Mouse (Mus musculus): ENCODE measurements around the gene Col6a4.
A peak's percentile ranks its signal among the peaks of the same experiment; 100 is the strongest.

Gene Col6a4

GRCm38 (mm10) chr9:106096683-106097082 is at the start of gene Col6a4:
Gene Col6a4 (minus strand): TSS chr9:106096783.
- no peak for DNase-seq (ENCODE audit: low spot score in 2 of 2)

DNA sequence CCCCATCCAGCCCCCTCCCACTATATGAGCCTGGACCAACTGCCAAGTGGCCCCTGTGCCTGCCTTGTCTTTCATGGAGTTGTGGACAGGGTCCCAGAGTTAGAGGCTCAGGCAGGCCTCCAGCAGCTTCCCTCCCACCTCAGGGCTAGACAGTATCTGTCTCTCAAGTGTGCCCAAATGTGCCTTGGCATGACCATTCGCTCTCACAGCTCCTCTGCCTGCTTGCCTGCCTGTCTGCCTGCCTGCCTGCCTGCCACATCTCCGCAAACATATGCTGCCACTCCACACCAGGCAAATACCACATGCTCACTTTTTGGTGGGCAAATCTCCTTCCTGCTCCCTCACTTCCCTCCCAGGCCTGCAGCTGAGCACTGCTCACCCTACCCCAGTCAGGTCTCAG is 49.0 kb upstream of the Col6a4 start:
- no peak for DNase-seq (ENCODE audit: low spot score in 2 of 2)

DNA sequence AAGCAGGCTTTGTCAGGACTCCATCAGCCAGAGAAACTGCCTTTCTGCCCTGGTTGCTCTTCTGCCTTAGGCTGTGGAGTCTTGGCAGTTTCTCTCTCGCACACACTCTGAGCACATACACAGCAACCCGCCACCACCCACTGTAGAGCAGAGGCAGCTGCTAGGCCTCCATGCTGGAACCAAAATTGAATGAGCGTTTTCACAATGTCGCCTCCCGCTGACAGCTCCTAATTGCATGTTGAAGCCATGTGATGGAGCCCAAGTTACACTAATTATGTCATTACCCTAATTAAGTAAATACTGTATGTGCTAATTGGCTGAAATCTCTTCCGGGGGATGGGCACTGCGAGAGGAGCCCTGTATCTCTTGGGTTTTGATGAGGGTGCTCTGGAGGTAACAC is 47.6 kb upstream of the Col6a4 start:
- DNase-seq (ENCODE audit: low spot score in 2 of 2) = no peak

DNA sequence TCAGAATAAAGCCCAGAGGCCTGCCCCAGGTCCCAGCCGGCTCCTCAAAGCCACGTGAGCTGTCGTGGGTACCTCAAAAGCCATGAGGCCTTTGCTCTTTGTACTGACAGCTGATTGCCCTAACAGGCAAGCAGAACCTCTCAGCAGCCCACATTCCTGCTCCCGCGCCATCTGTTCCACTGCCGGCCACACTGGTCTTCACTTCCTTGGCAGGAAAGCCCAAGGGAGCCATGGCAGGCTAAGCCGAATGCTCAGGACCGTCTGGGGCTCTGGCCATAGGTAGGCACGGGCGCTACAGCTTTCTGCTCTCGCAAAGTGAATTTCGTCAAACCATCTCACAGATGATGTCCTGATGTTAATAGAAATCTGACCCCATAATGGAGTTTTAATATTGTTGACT is 45.4 kb upstream of the Col6a4 start:
- DNase-seq (ENCODE audit: low spot score in 2 of 2) = no peak

GRCm38 (mm10) chr9:106139763-106140162 is 43.2 kb upstream of the Col6a4 start:
- no peak for DNase-seq (ENCODE audit: low spot score in 2 of 2)

DNA sequence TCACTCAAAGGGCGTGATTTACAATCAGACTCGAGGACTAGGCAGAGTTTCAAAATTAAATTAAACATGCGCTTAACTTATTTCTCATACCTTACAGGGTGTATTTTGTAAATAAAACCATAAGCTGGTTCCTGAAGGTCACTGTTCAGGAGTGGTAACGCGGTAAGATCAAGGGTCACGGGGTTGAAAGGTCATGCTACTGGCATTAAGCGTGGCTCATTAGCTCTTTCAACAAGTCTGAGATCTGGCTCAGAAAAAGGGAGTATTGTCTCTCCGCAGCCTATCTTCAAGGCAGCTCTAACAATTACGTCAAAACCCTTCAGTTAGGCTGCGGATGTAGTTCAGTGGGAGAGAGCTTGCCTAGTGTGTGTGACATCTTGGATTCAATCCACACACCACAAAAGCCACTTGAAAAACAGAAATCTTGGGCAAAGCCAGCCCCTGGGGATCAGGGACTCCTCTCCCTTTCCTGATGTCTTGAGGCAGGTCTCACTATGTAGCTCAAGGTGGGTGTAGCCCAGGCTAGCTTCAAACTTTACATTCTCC is 41.2 kb upstream of the Col6a4 start:
- no peak for DNase-seq (ENCODE audit: low spot score in 2 of 2)

GRCm38 (mm10) chr9:106130250-106130649 is 33.7 kb upstream of the Col6a4 start:
- DNase-seq (ENCODE audit: low spot score in 2 of 2) = no peak

- no peak for DNase-seq (ENCODE audit: low spot score in 2 of 2)
These were observed 32.5 kb upstream of the Col6a4 start for GRCm38 (mm10) chr9:106129072-106129471.

DNA sequence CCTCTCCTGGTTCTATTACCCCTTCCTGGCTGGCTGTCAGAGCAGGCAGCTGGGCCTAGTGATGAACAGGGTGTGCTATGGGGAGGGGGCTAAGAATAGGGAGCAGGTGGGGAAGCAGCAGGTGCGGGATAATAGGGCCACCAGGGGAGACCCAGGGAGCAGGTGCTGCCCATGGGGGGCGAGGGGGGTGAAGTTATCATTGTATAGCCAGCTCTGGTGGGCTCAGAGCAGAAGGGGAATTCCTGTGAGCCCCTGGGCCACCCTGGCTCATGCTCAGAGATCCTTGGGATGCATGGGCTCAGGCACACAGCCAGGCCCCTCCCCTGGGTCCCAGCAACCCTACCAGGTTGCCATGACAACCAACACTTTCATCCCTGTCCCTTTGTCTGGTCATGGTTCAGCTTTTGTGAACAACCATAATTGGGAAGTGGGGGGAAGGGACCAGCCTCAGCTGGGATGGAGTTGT is 30.2 kb upstream of the Col6a4 start:
- DNase-seq (ENCODE audit: low spot score in 2 of 2) = no peak

- DNase-seq (ENCODE audit: low spot score in 2 of 2) = peak in 1 of 2 experiments; percentile 24
These were observed 27.0 kb upstream of the Col6a4 start for GRCm38 (mm10) chr9:106123599-106123998.

GRCm38 (mm10) chr9:106119075-106119474 is 22.5 kb upstream of the Col6a4 start:
- DNase-seq (ENCODE audit: low spot score in 2 of 2) = no peak

DNA sequence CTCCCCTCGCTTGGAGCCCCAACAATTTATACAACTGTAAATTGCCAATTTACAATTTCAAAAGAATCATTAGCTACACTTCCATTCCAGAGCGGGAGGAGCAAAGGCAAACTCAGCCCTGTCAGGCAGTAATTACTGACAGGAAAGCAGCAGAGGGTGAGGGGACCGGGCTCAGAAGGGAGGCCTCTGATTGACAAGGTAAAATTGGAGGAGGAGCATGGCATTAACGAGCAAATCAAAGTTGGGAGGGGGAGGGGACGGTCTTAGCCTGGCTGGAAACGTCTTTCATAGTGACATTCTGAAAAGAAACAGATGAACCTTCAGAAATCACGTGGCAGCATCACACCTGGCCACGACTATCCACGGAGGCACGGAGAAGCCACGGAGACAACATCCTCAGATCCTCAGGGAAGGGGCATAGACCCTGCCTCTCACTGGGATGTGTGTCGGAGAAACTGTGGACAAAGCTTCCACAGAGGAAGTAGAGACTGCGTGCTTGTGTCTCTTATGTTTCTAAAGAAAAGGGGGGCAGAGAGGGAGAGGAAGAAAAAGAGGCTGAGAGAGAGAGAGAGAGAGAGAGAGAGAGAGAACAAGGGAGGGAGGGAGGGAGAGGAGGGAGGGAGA is 19.3 kb upstream of the Col6a4 start:
- DNase-seq (ENCODE audit: low spot score in 2 of 2) = no peak

DNA sequence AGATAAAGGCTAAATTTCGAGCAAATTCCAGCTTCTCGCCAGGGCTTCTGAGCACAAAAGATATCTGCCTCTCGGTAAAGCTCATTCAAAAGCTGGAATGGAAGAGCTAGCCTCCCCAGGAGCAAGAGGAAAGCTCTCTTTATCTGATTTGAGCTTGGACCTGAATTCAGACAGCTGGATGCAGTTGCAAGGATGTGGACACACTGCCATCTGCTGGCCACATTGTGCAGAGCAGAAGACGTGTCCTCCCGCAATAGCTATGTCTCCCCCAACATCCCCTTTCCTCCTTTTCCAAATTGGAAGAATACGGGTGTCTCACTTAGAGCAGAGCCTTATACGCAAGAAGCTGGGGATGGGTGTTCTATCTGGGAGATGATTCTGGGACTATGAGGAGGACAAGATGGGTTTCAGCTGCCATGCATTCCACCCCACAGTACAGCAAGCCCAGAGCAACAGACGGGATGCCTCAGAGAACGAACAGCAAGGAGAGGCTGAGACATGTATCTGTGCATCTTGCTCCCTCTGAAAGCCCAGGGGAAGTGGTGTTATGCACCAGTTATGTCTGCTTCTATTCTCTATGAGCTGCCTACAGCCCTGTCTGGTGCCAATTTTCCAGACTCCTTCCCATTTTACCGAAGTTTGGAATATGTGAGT is 16.3 kb upstream of the Col6a4 start:
- peak; percentile 54 to 60 for DNase-seq (ENCODE audit: low spot score in 2 of 2)

- no peak for DNase-seq (ENCODE audit: low spot score in 2 of 2)
These were observed 9.7 kb upstream of the Col6a4 start for GRCm38 (mm10) chr9:106106241-106106640.

DNA sequence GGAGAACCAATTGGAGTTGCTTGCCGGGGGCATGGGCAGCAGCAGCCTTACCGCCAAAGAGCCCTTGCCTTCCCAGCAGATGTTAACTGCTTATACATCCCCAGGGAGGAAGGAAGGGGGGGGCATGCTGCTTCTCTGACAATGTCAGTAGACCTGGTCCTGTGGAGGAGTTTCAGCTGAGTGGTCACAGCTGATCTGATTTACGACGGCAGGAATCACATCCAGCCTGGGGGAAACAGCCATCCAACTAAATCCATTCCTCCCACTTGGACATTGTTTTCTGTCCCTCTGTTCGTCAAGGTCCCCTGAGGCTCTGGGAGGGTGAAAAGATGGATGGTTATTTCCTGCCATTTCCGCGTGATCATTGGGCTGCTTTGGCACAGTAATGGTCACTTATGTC is 7.8 kb upstream of the Col6a4 start:
- DNase-seq (ENCODE audit: low spot score in 2 of 2) = no peak

DNA sequence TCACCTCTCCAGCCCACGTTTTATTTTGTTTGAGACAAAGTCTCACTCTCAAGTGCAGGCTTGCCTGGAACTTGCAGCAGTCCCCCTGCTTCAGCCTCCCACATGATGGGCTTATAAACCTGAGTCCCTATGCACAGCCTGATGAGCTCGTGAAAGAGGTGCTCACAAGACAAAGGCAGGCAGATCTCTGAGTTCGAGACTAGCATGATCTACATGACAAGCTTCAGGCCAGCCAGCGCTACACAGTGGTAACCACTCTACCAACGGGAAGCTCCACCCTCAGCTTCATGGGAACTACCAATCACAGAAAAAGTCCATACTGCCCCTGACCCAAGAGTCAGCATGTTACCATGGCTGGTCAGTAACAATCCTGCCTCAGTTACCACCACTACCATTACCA is 4.6 kb upstream of the Col6a4 start:
- no peak for DNase-seq (ENCODE audit: low spot score in 2 of 2)

GRCm38 (mm10) chr9:106100262-106100661 is 3.7 kb upstream of the Col6a4 start:
- DNase-seq (ENCODE audit: low spot score in 2 of 2) = no peak

DNA sequence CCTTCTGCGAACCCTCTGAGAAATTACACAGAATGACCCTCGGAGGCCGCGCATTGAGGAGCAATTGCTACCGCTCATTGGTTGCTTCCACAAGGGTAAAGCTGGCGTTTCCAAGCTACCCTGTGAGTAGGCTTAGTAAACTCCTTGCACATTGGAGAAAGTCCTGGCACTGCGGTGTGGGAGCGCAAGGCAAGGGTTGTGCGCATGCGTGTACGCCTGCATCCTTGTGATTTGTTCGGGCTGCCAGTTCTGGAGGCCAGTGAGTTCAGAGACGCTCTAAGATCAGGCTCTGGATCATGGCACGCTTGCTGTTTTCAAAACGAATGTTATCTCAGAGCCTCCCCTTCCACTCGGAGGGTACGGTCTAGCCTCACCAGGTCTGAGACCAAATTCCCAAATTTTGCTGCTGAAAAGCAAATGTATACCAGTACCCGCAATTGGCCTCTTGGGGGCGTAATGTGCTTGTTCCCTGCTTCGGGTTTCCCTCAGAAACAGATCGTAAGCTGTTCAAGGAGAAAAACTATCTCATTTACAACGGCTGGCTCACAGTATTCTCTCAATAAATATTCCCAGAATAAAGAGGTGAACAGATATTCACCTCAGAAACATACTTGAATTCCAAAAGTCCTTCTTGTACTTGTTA is 2.9 kb upstream of the Col6a4 start:
- DNase-seq (ENCODE audit: low spot score in 2 of 2) = no peak

DNA sequence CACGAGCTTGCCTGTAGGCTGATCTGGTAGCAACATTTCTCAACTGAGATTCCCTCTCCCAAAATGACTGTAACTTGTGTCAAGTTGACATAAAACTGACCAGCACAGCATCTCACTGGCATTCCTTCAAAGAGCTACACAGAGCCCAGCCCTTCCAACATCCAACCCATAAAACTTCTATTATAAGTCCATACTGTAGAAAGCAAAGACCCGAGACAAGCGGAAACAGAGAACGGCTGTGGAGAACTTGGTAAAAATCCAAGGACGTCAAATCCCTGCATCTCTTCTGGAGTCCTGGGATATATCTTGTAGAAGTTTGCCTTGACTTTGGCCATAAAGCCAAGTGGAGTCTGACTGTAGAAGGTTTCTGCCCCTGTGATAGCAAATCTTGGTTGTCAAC is 15.1 kb downstream of the Col6a4 start:
- DNase-seq (ENCODE audit: low spot score in 2 of 2) = no peak

DNA sequence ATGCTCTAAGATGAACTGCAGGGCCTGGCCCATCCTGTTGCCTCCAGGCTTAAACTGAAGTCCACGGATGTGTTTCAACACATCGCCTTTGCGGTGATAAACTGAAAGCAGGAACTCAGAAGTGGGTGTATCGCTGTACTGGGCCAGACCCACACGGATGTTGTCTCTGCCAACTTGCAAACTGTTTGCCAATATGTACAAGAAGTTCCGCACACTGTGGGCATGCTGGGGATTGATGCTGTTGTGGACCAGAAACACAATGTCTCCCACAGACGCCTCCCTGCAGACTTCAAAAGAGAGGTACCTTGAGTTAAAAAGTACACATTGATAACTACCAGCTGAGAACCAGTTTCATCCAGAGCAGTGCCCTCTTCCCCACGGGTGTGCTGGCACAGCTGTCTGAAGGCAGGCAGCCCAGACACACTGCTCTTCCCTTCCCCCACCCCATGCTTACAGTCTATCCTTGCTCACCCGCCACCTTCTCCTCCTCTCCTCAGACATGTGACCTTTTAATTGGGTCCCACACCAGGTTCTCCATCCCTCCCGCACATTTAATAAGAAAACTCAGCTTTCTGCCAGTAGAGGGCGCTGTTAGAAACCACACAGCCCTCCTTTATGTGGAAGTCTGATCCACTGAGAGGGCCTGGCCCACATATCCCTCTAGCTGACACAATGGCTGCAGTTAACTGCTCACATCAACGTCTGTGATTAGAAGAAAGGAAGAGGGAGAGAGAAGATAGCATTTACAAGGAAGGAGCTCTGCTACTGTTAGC is 16.1 kb downstream of the Col6a4 start:
- DNase-seq (ENCODE audit: low spot score in 2 of 2) = peak; percentile 10 to 12

- DNase-seq (ENCODE audit: low spot score in 2 of 2) = no peak
These were observed 18.6 kb downstream of the Col6a4 start for GRCm38 (mm10) chr9:106077953-106078352.

- DNase-seq (ENCODE audit: low spot score in 2 of 2) = peak; percentile 18 to 36
These were observed 20.3 kb downstream of the Col6a4 start for GRCm38 (mm10) chr9:106076234-106076633.
